Mouse (Mus musculus) forebrain, embryonic 16.5 days (tissue): ENCODE measurements at regions not wholly inside any gene's neighbourhood (a gene's known extent, or its start where the extent isn't known, plus 50 kb on each side); places are given as distances from the start of the nearest gene placed in this dataset.
"Not testable (repeated sequence)": the region's sequence is repeated elsewhere in the genome, so short reads cannot be mapped to it uniquely, and the experiment has no call there.

Experiments used
- ATAC-seq: fragments of 200-750 bp; cut with Nextera tagmentation; 2 replicates; pipeline ENCODE4 v1.8.0; 2017; ENCODE audit warnings: mild to moderate bottlenecking, moderate library complexity
- H3K27ac ChIP-seq: fragments of 300-500 bp; sonication (generic); 2 replicates; pipeline ENCODE4 v1.5.1; 2014; ENCODE audit warnings: low read length, control low read depth
- H3K27me3 ChIP-seq: fragments of 300-500 bp; sonication (generic); replicated peaks from 2 replicates; pipeline ENCODE4 v1.6.1; 2014; ENCODE audit warnings: low read length; ENCODE audit not compliant: control insufficient read depth, insufficient read depth
- H3K36me3 ChIP-seq: fragments of 300-500 bp; sonication (generic); 2 replicates; pipeline ENCODE4 v1.6.1; 2014; ENCODE audit not compliant: control insufficient read depth, insufficient read depth
- H3K4me1 ChIP-seq: fragments of 300-500 bp; sonication (generic); replicated peaks from 2 replicates; pipeline ENCODE4 v1.6.1; 2014; ENCODE audit warnings: low read length; ENCODE audit not compliant: control insufficient read depth, insufficient read depth
- H3K4me2 ChIP-seq: fragments of 300-500 bp; sonication (generic); 2 replicates; pipeline ENCODE4 v1.6.1; 2014; ENCODE audit warnings: mild to moderate bottlenecking, low read length, control low read depth
- H3K4me3 ChIP-seq: fragments of 300-500 bp; sonication (generic); replicated peaks from 2 replicates; pipeline ENCODE4 v1.5.1; 2014; ENCODE audit warnings: mild to moderate bottlenecking, low read length, control low read depth
- H3K9ac ChIP-seq: fragments of 300-500 bp; sonication (generic); replicated peaks from 2 replicates; pipeline ENCODE4 v1.6.1; 2014; ENCODE audit warnings: low read depth, low read length, control low read depth
- H3K9me3 ChIP-seq: fragments of 300-500 bp; sonication (generic); 2 replicates; pipeline ENCODE4 v1.6.1; 2016; ENCODE audit warnings: low read length; ENCODE audit not compliant: control insufficient read depth
- WGBS: fragments of 180-500 bp; shearing (Covaris S2); extraction: QIAGEN DNeasy Blood & Tissue Kit; methylation state at CpG from one replicate; pipeline ENCODE4 v1.1.7; 2014; 5-methylcytosine and 5-hydroxymethylcytosine counted together

GRCm38 (mm10) chr1:17545311-17545710 lies 600.4 kb downstream of the Crisp4 start:
- 75% methylated on average over 1 of the region's 2 CpGs for WGBS
- Histone ChIP-seq H3K36me3 (no peaks in the 10 kb centered on the region), H3K27ac (no peak overlapping the region), H3K4me3 (no peak overlapping the region), H3K9ac (no peak overlapping the region), H3K4me1 (no peaks in the 10 kb centered on the region), H3K4me2 (no peak overlapping the region), H3K27me3 (no peaks in the 10 kb centered on the region), H3K9me3 (no peaks in the 10 kb centered on the region)
- ATAC-seq: no peak

GRCm38 (mm10) chr1:17538160-17538559 lies 607.5 kb downstream of the Crisp4 start:
- Histone ChIP-seq H3K4me3 (no peak overlapping the region), H3K4me1 (no peaks in the 10 kb centered on the region), H3K27me3 (no peaks in the 10 kb centered on the region), H3K9ac (no peak overlapping the region), H3K9me3 (no peaks in the 10 kb centered on the region; the same call in 1 of the 2 replicates), H3K27ac (no peak overlapping the region), H3K36me3 (no peaks in the 10 kb centered on the region), H3K4me2 (no peak overlapping the region)
- ATAC-seq: no peak

- not testable (repeated sequence) for H3K36me3 ChIP-seq, H3K4me3 ChIP-seq, H3K4me1 ChIP-seq, ATAC-seq, H3K27me3 ChIP-seq, H3K9ac ChIP-seq, H3K27ac ChIP-seq, H3K9me3 ChIP-seq, H3K4me2 ChIP-seq
Measured at GRCm38 (mm10) chr1:17531291-17531690, 614.4 kb downstream of the Crisp4 start.

GRCm38 (mm10) chr1:17520118-17520517 lies 625.6 kb downstream of the Crisp4 start:
- no peak for ATAC-seq
- Histone ChIP-seq H3K4me3 (no peak overlapping the region), H3K27me3 (no peaks in the 10 kb centered on the region), H3K27ac (no peak overlapping the region), H3K4me1 (no peaks in the 10 kb centered on the region), H3K9ac (no peak overlapping the region), H3K36me3 (no peaks in the 10 kb centered on the region), H3K9me3 (no peaks in the 10 kb centered on the region), H3K4me2 (no peak overlapping the region)
- 88% methylated on average over 2 of the region's 2 CpGs for WGBS

- whole genome bisulfite sequencing: 90% methylated on average over 6 of the region's 6 CpGs
- H3K4me1 ChIP-seq: no peaks in the 10 kb centered on the region
- H3K4me3 ChIP-seq: no peak overlapping the region
- no peaks in the 10 kb centered on the region for H3K36me3 ChIP-seq
- no peaks in the 10 kb centered on the region for H3K9me3 ChIP-seq
- H3K4me2 ChIP-seq: no peak overlapping the region
- H3K9ac ChIP-seq: no peak overlapping the region
- H3K27ac ChIP-seq: no peak overlapping the region
- no peak for ATAC-seq
- H3K27me3 ChIP-seq: no peaks in the 10 kb centered on the region
Measured at GRCm38 (mm10) chr1:17506125-17507112, 639.3 kb downstream of the Crisp4 start.

GRCm38 (mm10) chr1:17493596-17493995 lies 652.1 kb downstream of the Crisp4 start:
- Histone ChIP-seq H3K9ac (no peak overlapping the region), H3K4me1 (no peaks in the 10 kb centered on the region), H3K9me3 (no peaks in the 10 kb centered on the region), H3K27ac (no peak overlapping the region), H3K4me3 (no peak overlapping the region), H3K36me3 (no peaks in the 10 kb centered on the region), H3K4me2 (no peak overlapping the region), H3K27me3 (no peaks in the 10 kb centered on the region)
- WGBS: 94% methylated on average over 3 of the region's 3 CpGs
- no peak for ATAC-seq

GRCm38 (mm10) chr1:17489854-17490202 lies 655.9 kb downstream of the Crisp4 start:
- not testable (repeated sequence) for H3K27ac ChIP-seq

GRCm38 (mm10) chr1:17489192-17489853 lies 656.4 kb downstream of the Crisp4 start:
- not testable (repeated sequence) for H3K9ac ChIP-seq, H3K9me3 ChIP-seq, H3K4me3 ChIP-seq, H3K27ac ChIP-seq, H3K36me3 ChIP-seq, H3K4me1 ChIP-seq, H3K27me3 ChIP-seq, ATAC-seq, H3K4me2 ChIP-seq
- WGBS: 60% methylated on average over 6 of the region's 6 CpGs

More at GRCm38 (mm10) chr1:17489854-17490202, 655.9 kb downstream of the Crisp4 start:
- not testable (repeated sequence) for H3K4me3 ChIP-seq, ATAC-seq, H3K36me3 ChIP-seq, H3K4me2 ChIP-seq, H3K4me1 ChIP-seq, H3K9me3 ChIP-seq, H3K9ac ChIP-seq, H3K27me3 ChIP-seq

- H3K27ac ChIP-seq: no peak overlapping the region
- H3K27me3 ChIP-seq: no peaks in the 10 kb centered on the region
- no peaks in the 10 kb centered on the region for H3K9me3 ChIP-seq
- H3K4me3 ChIP-seq: no peak overlapping the region
- no peak overlapping the region for H3K4me2 ChIP-seq
- WGBS: 84% methylated on average over 2 of the region's 2 CpGs
- H3K36me3 ChIP-seq: no peaks in the 10 kb centered on the region
- no peak overlapping the region for H3K9ac ChIP-seq
- ATAC-seq: no peak
- H3K4me1 ChIP-seq: no peaks in the 10 kb centered on the region
Measured at GRCm38 (mm10) chr1:17451204-17451866, 694.4 kb downstream of the Crisp4 start.
